Mouse (Mus musculus): Measurements from ENCODE around the gene Tas2r121.
"Not testable (repeated sequence)": the region's sequence is repeated elsewhere in the genome, so short reads cannot be mapped to it uniquely, and the experiment has no call there.

Gene Tas2r121

DNA sequence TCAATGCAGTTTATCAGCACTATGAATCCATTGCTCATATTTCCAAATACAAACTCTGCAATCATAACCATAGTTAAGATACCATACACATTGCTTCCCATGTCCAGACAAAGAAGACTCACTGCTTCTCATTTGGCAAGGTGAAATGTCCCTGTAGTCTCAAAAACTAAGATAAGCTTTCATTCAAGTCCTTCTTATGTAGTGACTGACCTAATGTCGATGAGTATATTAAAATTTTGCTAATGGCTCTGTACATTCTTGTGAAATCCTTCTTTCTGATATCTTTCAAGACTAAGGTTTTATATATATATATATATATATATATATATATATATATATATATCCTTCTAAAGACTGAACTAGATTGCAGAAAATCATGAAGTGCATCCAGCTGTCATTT lies at the start of gene Tas2r121:
TSS of gene Tas2r121 (minus strand) at position 101 of the 400 bp plus-strand sequence.
- CTCF ChIA-PET, result interaction anchor here (0.6 kb wide), 1 partner anchor 86 kb away, joined by 3 read pairs; no protein-coding TSS in a partner anchor

GRCm38 (mm10) chr6:132750206-132750605 lies 49.4 kb upstream of the Tas2r121 start:
- CTCF ChIA-PET, result no interaction called here

- CTCF ChIA-PET, result no interaction called here
These were observed 37.1 kb upstream of the Tas2r121 start, which contains the start of gene Tas2r115 for GRCm38 (mm10) chr6:132737935-132738334. TSS of gene Tas2r115 (minus strand) at chr6:132738035.

DNA sequence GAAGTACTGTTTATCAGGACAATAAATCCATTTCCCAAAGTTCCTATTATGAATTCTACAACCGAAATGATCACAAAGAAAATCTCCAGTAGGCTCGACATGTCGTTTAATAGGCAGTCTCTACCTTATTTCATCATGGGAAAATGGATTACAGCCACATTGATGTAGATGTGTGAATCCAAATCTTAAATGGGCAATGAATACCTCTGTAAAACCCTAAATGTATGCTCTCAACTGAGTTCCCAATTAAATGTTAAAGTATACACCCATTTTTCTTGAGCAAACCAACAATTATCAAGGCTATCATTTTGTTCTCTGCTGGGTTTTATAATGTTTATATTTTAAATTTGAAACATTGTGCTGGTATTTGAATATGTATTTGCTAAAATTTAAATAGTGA lies 11.0 kb upstream of the Tas2r121 start, which contains the start of gene Tas2r122:
TSS of gene Tas2r122 (minus strand) at position 101 of the 400 bp plus-strand sequence.
- CTCF ChIA-PET, result no interaction called here

DNA sequence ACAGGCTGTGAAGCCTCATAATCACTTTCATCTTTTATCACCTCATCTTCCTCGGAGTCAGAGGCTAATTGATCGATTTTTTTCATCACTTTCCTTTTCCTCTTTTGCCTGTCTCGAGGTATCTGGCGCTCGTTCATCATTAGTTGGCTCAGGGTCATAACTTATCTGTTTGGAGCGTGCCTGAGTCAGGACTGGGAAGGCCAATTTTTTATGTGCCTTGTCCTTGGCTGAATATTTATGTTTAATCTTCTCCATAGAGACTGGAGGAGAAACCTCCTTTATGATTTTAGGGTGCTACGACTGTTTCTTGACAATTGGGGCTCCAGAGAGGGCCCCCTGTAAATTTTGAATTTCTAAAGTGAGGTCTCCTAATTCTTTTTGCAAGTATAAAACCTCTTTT lies 9.2 kb downstream of the Tas2r121 start:
- CTCF ChIA-PET, result not testable (repeated sequence)

- CTCF ChIA-PET, result no interaction called here
These were observed 44.2 kb downstream of the Tas2r121 start, which contains the start of gene Tas2r120 for GRCm38 (mm10) chr6:132656653-132657052. TSS of gene Tas2r120 (plus strand) at chr6:132656953.

GRCm38 (mm10) chr6:132651426-132651825 lies 49.4 kb downstream of the Tas2r121 start, which contains the start of gene A630073D07Rik:
TSS of gene A630073D07Rik (minus strand) at chr6:132651526.
- CTCF ChIA-PET, result no interaction called here
